Mouse (Mus musculus) adrenal gland, postnatal 25 days (tissue): Measurements from ENCODE around the gene Brsk2. TPM values are rescaled to one million over a fixed set of nuclear protein-coding genes. Genes with fewer than 3 reads are reported as not detected.

Experiments
- DNase-seq: peaks from one replicate; pipeline ENCODE4 v3.0.0; 2021; ENCODE audit warnings: mixed read lengths
- microRNA-seq, 2 experiments: library from miRNA; unstranded; fragments of <30 nt; microRNA quantifications; one replicate each; pipeline ENCODE4 v1.2.0; 2021
- total RNA-seq: library from RNA; stranded (reverse); gene quantifications from 2 replicates; pipeline ENCODE4 v1.2.3, GENCODE M21; 2021

Gene Brsk2
- total RNA-seq, 1 experiment from 2014 or later, result 1.7 TPM

DNA sequence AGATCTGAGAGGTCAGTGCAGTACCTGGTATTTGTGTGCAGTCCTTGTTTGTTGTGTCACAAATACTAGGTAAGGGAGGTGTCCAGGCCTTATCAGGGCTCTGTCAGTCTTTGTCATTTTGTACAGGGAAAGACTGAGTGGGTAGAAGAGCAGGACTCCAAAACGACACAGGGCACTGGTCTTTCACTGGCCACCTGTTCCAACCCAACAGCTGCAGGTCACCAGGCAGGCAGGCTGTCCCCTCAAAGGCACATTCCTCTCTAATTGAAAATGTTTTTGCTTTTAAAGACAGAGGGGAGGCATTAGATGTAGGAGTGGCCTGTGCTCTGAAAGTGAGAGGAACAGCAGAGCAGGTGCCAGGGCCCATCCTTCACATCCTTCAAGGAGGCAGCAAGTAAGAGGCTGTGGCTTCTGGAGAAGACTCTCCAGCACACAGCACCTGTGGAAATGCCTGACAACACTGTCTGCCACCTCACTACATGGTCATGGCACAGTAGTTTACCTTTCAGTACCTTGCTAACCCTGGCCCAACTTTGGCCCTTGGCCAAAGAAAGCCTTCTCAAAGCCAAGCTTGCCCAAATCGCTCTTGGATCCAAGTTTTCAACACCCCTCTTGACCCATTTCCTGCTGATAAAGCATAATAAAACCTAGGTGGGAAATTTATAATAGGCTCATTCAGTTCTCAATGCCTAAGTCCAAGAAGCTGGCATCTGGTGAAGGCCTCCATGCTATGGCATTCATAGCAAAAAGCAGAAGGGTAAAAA is 85.7 kb downstream of the Brsk2 start:
- no peak for DNase-seq

DNA sequence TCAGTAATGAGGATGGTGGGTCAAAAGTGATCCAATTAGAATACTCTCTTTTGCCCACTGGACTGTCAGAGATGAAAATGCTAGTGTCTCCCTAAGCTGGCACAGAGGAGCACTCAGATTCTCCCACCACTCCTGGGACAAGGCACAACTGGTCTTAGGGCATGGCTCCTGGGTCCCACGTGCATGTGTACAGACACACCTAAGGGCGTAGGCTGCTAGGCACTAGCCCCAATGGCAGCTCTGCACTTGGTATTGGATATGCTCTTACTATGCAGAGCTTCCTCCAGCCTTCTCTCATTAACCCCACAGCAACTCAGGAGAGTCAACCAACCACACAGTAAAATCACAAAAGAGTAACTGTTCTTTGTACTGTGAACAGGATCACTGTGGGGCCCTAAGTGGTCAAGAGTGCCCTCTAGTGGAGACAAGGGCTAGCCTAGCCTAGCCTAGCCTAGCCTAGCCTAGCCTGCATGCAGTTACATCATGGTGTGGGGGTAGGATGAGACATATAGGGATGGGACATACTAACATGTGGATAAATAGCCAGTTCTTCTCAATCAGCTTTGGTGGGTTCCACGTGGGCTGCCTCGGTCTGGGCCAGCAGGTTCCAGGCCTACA is 88.1 kb downstream of the Brsk2 start:
- DNase-seq, result peak; percentile 32

GRCm38 (mm10) chr7:142040756-142041155 is 91.2 kb downstream of the Brsk2 start:
- no peak for DNase-seq

GRCm38 (mm10) chr7:142045344-142045743 is 95.8 kb downstream of the Brsk2 start:
- no peak for DNase-seq

DNA sequence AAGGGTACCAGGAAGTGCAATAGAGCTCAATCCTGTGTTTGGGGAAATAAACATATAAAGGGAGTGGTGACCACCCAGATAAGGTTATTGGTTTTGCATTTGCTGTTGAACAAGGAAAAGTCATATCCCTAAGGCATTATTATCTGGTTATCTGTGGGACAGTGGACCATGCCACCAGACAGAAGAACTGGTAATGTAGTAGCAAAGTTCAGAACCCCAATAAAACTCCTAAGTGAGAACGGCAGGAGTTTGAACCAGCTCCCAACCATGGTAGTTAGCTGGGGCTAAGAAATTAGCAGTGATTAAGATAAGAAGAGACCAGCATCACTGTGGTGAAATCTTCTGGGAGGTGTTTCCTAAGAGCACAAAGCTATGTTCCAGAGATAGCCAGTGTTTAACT is 96.4 kb downstream of the Brsk2 start:
- DNase-seq, result no peak

- no peak for DNase-seq
These were observed 101.0 kb downstream of the Brsk2 start for GRCm38 (mm10) chr7:142050536-142050935.

Small RNA genes lying within 50 kb of the gene (microRNA-seq; reads per million reads assigned to microRNA genes)
- gene Mir3104, result 0 reads per million in 2 experiments

Other genes with a start within 250 kb of the Brsk2 start
- gene Muc5ac, start 160.8 kb upstream of the Brsk2 start, total RNA-seq, result not detected in 2 replicates
- gene Muc5b, start 110.7 kb upstream of the Brsk2 start, total RNA-seq, result not detected in 2 replicates
- 50.6 and 53.8 TPM in 2 replicates for gene Tollip, start 31.2 kb upstream of the Brsk2 start, total RNA-seq
- 50.3 and 56.9 TPM in 2 replicates for gene Mob2, start 111.3 kb downstream of the Brsk2 start, total RNA-seq
- 3.9 and 4.7 TPM in 2 replicates for gene Dusp8, start 146.1 kb downstream of the Brsk2 start, total RNA-seq
- gene Gm45618, start 171.0 kb downstream of the Brsk2 start, total RNA-seq, result not detected in 2 replicates
- not detected in 2 replicates for gene Gm39115, start 186.3 kb downstream of the Brsk2 start, total RNA-seq
- not detected in 2 replicates for gene Gm45337, start 194.9 kb downstream of the Brsk2 start, total RNA-seq
- gene Gm29735, start 207.4 kb downstream of the Brsk2 start, total RNA-seq, result not detected in 2 replicates
- gene Gm4553, start 216.0 kb downstream of the Brsk2 start, total RNA-seq, result not detected in 2 replicates
- not detected in 2 replicates for gene Krtap5-2, start 226.3 kb downstream of the Brsk2 start, total RNA-seq
- gene Gm10153, start 240.6 kb downstream of the Brsk2 start, total RNA-seq, result not detected in 2 replicates